Mouse (Mus musculus): ENCODE data around the gene Spred2. TPM values are rescaled to one million over a fixed set of nuclear protein-coding genes. Genes with fewer than 3 reads are reported as not detected.
A peak's percentile ranks its signal among the peaks of the same experiment; 100 is the strongest.
"Not testable (repeated sequence)": the region's sequence is repeated elsewhere in the genome, so short reads cannot be mapped to it uniquely, and the experiment has no call there.

Gene Spred2
- polyA plus RNA-seq, 1 experiment from 2014 or later, result 9.6 TPM

DNA sequence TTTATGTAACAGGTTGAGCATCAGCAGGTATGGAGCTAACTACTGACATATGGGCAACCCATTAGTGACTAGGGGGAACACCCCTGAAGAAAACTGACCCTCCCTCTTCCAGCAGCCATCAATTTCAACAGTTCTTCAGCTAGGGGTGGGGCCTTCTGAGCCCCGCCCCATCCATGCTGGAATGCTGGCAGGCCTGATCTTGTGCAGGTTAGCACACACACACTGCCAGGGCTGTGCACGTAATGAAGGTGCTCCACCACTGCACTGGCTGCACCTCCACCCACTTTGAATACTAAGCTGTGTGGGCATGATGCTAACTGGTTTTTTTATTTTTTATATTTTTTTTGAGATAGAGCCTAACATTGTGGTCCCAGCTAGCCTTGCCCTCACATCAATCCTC, 133.3 kb downstream of the Spred2 start:
- Histone ChIP-seq H3K4me3 (ENCODE audit: low read depth, low read length) (no peak overlapping the region), H3K36me3 (ENCODE audit: control insufficient read depth, insufficient read depth, low read length) (peaks cover 10% of the 10 kb centered on the region), H3K9ac (replicated peaks; ENCODE audit: low read depth, low read length) (no peak overlapping the region), H3K27ac (ENCODE audit: low read length) (no peak overlapping the region), H3K4me2 (replicated peaks; ENCODE audit: low read depth, low read length) (no peak overlapping the region), H3K9me3 (ENCODE audit: control insufficient read depth, low read depth, low read length) (no peaks in the 10 kb centered on the region), H3K4me1 (ENCODE audit: control insufficient read depth, insufficient read depth, low read length) (no peaks in the 10 kb centered on the region), H3K27me3 (ENCODE audit: control insufficient read depth, insufficient read depth, low read length) (no peaks in the 10 kb centered on the region)
- 77% methylated on average over 2 of the region's 2 CpGs for whole genome bisulfite sequencing
- ATAC-seq (ENCODE audit: insufficient number of reproducible peaks, insufficient read depth, low FRiP score, low read depth), result no peak

DNA sequence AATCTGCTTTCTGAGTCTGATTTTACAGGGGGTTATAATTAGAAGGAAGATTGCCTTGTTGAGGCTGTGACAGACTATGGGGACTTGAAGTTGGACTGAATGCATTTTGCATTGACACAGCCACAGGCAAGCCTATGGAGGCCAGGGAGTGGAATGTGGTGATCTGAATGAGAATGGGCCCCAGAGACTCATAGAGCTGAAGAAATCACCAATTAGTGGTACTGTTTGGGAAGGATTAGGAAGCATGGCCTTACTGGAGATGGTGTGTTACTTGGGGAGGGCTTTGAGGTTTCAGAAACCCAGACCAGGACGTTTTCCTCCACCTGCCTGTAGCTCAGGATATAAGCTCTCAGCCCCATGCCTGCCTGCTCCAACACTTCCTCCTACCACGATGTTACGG, 135.6 kb downstream of the Spred2 start:
- 80% methylated on average over 3 of the region's 3 CpGs for WGBS

DNA sequence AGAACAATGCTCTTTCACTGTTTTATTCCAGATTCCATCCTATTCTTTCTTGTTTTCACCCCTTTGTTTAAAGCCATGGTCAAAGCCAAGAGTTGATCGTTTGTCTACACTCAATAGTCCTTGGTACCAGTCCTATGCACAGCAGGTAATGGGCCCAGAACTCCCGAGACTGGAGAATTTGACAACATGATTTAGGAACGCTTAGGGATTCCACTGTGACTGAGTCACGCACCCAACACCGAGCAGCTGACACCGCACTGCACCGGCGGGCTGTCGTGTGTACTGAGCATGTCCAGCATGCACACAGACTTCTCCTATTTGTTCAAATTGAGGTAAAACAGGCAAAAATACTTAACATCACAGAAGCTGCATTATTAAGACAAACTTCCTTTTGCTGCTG, 138.6 kb downstream of the Spred2 start:
- H3K4me3 ChIP-seq (ENCODE audit: low read depth, low read length); H3K27ac ChIP-seq (ENCODE audit: low read length); H3K27me3 ChIP-seq (ENCODE audit: control insufficient read depth, insufficient read depth, low read length); H3K9ac ChIP-seq (replicated peaks; ENCODE audit: low read depth, low read length); H3K4me2 ChIP-seq (replicated peaks; ENCODE audit: low read depth, low read length); ATAC-seq (ENCODE audit: insufficient number of reproducible peaks, insufficient read depth, low FRiP score, low read depth); H3K4me1 ChIP-seq (ENCODE audit: control insufficient read depth, insufficient read depth, low read length); H3K9me3 ChIP-seq (ENCODE audit: control insufficient read depth, low read depth, low read length): not testable (repeated sequence)
- H3K36me3 ChIP-seq (ENCODE audit: control insufficient read depth, insufficient read depth, low read length), result peaks cover 26% of the 10 kb centered on the region
- 83% methylated on average over 9 of the region's 9 CpGs for WGBS

More for the DNA sequence above, 135.6 kb downstream of the Spred2 start:
- Histone ChIP-seq H3K4me2 (replicated peaks; ENCODE audit: low read depth, low read length) (no peak overlapping the region), H3K4me3 (ENCODE audit: low read depth, low read length) (no peak overlapping the region), H3K4me1 (ENCODE audit: control insufficient read depth, insufficient read depth, low read length) (no peaks in the 10 kb centered on the region), H3K9me3 (ENCODE audit: control insufficient read depth, low read depth, low read length) (no peaks in the 10 kb centered on the region), H3K27ac (ENCODE audit: low read length) (no peak overlapping the region), H3K27me3 (ENCODE audit: control insufficient read depth, insufficient read depth, low read length) (no peaks in the 10 kb centered on the region), H3K36me3 (ENCODE audit: control insufficient read depth, insufficient read depth, low read length) (peaks cover 12% of the 10 kb centered on the region), H3K9ac (replicated peaks; ENCODE audit: low read depth, low read length) (no peak overlapping the region)
- no peak for ATAC-seq (ENCODE audit: insufficient number of reproducible peaks, insufficient read depth, low FRiP score, low read depth)

DNA sequence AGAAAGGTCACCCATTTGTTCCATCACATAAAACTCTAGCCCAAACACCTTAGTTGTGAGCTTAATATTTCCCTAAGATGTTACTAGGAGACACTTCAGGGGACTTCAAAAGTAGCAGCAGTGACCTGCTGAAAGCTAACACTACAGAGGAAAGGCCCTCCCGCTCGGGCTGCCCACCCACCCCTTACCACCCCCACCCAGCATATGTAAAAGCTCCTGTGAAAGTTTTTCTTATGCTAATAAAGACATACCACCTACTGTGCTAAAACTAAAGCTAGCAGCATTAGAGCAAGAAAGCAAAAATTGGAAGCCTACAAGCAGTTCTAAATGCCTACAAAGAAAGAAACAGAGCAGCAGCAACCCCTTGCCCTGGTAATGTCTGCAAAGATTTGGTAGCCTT, 139.9 kb downstream of the Spred2 start:
- not testable (repeated sequence) for H3K9ac ChIP-seq (replicated peaks; ENCODE audit: low read depth, low read length); H3K27me3 ChIP-seq (ENCODE audit: control insufficient read depth, insufficient read depth, low read length); H3K27ac ChIP-seq (ENCODE audit: low read length)

DNA sequence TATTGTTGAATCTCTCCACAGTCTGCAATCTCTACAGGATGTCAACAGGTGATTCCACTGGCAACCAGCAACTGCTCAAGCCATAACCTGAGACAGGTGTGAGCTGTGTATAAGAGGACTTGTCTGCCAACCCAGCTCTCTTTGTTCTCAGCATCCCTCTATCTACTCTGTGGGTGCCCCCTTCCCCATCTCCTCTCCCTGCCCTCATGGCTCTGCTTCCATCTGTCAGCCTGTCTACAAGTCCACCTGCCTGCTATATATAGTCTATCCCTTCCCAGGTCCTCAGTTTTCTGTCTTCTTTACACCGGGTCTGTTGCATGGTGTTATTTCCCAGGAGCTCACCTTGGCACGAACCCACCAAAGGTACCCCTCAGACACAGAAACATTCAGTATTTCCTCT, 140.8 kb downstream of the Spred2 start:
- H3K36me3 ChIP-seq (ENCODE audit: control insufficient read depth, insufficient read depth, low read length), result peaks cover 22% of the 10 kb centered on the region
- H3K9ac ChIP-seq (replicated peaks; ENCODE audit: low read depth, low read length), result no peak overlapping the region
- 92% methylated on average over 2 of the region's 2 CpGs for WGBS
- no peak overlapping the region for H3K4me2 ChIP-seq (replicated peaks; ENCODE audit: low read depth, low read length)
- no peaks in the 10 kb centered on the region for H3K4me1 ChIP-seq (ENCODE audit: control insufficient read depth, insufficient read depth, low read length)
- no peaks in the 10 kb centered on the region for H3K9me3 ChIP-seq (ENCODE audit: control insufficient read depth, low read depth, low read length)
- ATAC-seq (ENCODE audit: insufficient number of reproducible peaks, insufficient read depth, low FRiP score, low read depth), result no peak
- no peaks in the 10 kb centered on the region for H3K27me3 ChIP-seq (ENCODE audit: control insufficient read depth, insufficient read depth, low read length)
- H3K4me3 ChIP-seq (ENCODE audit: low read depth, low read length), result no peak overlapping the region
- H3K27ac ChIP-seq (ENCODE audit: low read length), result no peak overlapping the region

More for the DNA sequence above, 139.9 kb downstream of the Spred2 start:
- H3K36me3 ChIP-seq (ENCODE audit: control insufficient read depth, insufficient read depth, low read length), result peaks cover 20% of the 10 kb centered on the region
- WGBS, result 56% methylated on average over 2 of the region's 2 CpGs
- ATAC-seq (ENCODE audit: insufficient number of reproducible peaks, insufficient read depth, low FRiP score, low read depth); H3K4me3 ChIP-seq (ENCODE audit: low read depth, low read length); H3K4me1 ChIP-seq (ENCODE audit: control insufficient read depth, insufficient read depth, low read length); H3K4me2 ChIP-seq (replicated peaks; ENCODE audit: low read depth, low read length); H3K9me3 ChIP-seq (ENCODE audit: control insufficient read depth, low read depth, low read length): not testable (repeated sequence)

DNA sequence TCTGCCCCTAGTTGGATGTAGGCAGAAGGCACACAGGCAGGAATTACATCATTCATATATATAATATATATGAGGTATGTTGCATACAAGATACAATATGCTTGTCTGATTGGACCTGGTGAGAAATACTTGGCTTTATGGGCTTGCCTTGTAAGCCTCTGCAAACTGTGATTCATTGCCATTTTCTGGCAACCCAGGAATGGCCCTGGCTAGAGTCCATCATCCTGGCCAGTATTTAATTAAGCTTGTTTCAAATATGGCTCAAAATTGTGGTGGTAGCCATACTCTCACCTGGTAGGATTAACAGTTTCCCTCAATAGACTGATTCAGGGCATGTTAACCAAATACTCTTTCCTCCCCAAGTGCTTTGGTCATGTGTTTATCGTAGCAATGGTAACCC, 141.9 kb downstream of the Spred2 start:
- Histone ChIP-seq H3K4me3 (ENCODE audit: low read depth, low read length) (no peak overlapping the region), H3K9me3 (ENCODE audit: control insufficient read depth, low read depth, low read length) (no peaks in the 10 kb centered on the region), H3K9ac (replicated peaks; ENCODE audit: low read depth, low read length) (no peak overlapping the region), H3K27me3 (ENCODE audit: control insufficient read depth, insufficient read depth, low read length) (no peaks in the 10 kb centered on the region), H3K27ac (ENCODE audit: low read length) (no peak overlapping the region), H3K36me3 (ENCODE audit: control insufficient read depth, insufficient read depth, low read length) (peaks cover 30% of the 10 kb centered on the region), H3K4me2 (replicated peaks; ENCODE audit: low read depth, low read length) (no peak overlapping the region), H3K4me1 (ENCODE audit: control insufficient read depth, insufficient read depth, low read length) (no peaks in the 10 kb centered on the region)
- 90% methylated on average over 1 of the region's 1 CpGs for WGBS
- ATAC-seq (ENCODE audit: insufficient number of reproducible peaks, insufficient read depth, low FRiP score, low read depth), result no peak

DNA sequence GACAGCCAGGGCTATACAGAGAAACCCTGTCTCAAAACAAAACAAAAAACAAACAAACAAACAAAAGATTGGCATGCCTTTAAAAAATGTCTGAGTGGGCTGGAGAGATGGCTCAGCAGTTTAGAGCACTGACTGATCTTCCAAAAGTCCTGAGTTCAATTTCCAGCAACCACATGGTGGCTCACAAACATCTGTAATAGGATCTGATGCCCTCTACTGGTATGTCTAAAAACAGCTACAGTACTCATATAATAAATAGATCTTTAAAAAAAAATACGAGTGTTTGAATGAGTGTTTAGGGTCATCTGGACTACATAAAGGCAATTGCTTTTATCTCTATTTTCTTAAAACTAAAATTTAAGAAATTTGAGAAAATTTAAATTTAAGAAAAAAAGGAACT, 143.3 kb downstream of the Spred2 start:
- WGBS, result 58% methylated on average over 1 of the region's 1 CpGs
- Histone ChIP-seq H3K4me1 (ENCODE audit: control insufficient read depth, insufficient read depth, low read length) (no peaks in the 10 kb centered on the region), H3K27me3 (ENCODE audit: control insufficient read depth, insufficient read depth, low read length) (no peaks in the 10 kb centered on the region), H3K9me3 (ENCODE audit: control insufficient read depth, low read depth, low read length) (no peaks in the 10 kb centered on the region), H3K4me2 (replicated peaks; ENCODE audit: low read depth, low read length) (no peak overlapping the region), H3K4me3 (ENCODE audit: low read depth, low read length) (no peak overlapping the region), H3K36me3 (ENCODE audit: control insufficient read depth, insufficient read depth, low read length) (peaks cover 40% of the 10 kb centered on the region), H3K27ac (ENCODE audit: low read length) (no peak overlapping the region), H3K9ac (replicated peaks; ENCODE audit: low read depth, low read length) (no peak overlapping the region)
- ATAC-seq (ENCODE audit: insufficient number of reproducible peaks, insufficient read depth, low FRiP score, low read depth), result no peak

DNA sequence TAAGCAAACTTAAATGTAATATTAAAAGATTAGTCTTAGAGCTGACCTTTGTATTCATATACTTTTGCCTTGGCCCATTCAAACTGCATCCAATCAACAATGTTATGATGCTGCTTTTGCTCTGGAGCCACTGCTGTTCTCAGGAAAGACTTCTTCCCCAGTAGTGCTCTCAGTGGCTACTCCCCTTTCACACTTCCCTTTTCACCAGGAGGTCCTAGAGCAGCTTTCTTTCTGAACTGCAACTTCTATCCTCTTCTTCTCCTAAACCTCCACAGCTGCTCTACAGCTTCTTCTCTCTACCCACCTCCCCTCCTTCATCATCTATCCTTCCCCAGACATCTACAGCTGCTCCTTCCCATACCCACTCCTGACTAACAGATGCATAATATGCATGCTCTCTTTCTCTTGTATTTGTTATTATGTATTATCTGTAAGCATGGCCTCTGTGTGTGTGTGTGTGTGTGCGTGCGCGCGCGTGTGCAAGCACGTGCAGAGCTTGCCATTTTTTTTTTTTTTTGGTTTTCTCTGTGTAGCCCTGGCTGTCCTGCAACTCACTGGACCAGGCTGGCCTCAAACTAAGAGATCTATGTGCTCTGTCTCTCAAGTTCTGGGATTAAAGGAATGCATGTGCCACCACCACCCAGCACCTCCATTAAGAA, 144.3 kb downstream of the Spred2 start:
- Histone ChIP-seq H3K4me2 (replicated peaks; ENCODE audit: low read depth, low read length) (no peak overlapping the region), H3K9ac (replicated peaks; ENCODE audit: low read depth, low read length) (no peak overlapping the region), H3K27me3 (ENCODE audit: control insufficient read depth, insufficient read depth, low read length) (no peaks in the 10 kb centered on the region), H3K4me3 (ENCODE audit: low read depth, low read length) (no peak overlapping the region), H3K36me3 (ENCODE audit: control insufficient read depth, insufficient read depth, low read length) (peaks cover 49% of the 10 kb centered on the region), H3K27ac (ENCODE audit: low read length) (no peak overlapping the region), H3K4me1 (ENCODE audit: control insufficient read depth, insufficient read depth, low read length) (no peaks in the 10 kb centered on the region), H3K9me3 (ENCODE audit: control insufficient read depth, low read depth, low read length) (no peaks in the 10 kb centered on the region)
- ATAC-seq (ENCODE audit: insufficient number of reproducible peaks, insufficient read depth, low FRiP score, low read depth), result no peak
- WGBS, result 97% methylated on average over 6 of the region's 6 CpGs

DNA sequence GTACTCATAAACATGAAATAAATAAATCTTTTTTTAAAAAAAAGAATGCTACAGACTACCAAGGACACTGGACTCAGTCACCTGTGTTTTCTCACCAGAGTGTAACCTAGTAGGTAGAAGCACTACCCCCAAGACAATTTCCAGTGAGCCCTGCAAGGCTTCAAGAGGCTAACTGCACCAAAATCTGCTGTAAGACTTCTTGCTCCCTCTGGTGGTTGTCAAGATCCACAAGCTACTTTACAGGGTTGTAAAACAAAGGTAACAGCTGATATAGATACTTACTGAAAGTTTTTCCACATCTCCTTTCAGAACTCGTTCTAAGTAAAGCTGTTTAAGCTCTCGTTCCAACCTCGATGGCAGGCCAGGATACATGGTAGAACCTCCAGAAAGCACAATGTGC, 148.0 kb downstream of the Spred2 start:
- peaks cover 51% of the 10 kb centered on the region for H3K36me3 ChIP-seq (ENCODE audit: control insufficient read depth, insufficient read depth, low read length)
- H3K27me3 ChIP-seq (ENCODE audit: control insufficient read depth, insufficient read depth, low read length), result no peaks in the 10 kb centered on the region

More for the DNA sequence above, 148.0 kb downstream of the Spred2 start:
- no peak overlapping the region for H3K4me3 ChIP-seq (ENCODE audit: low read depth, low read length)
- 0 out of 2 replicates have a peak, but pooled peaks have one; percentile 49 for ATAC-seq (ENCODE audit: insufficient number of reproducible peaks, insufficient read depth, low FRiP score, low read depth)
- no peaks in the 10 kb centered on the region for H3K9me3 ChIP-seq (ENCODE audit: control insufficient read depth, low read depth, low read length)
- H3K4me2 ChIP-seq (replicated peaks; ENCODE audit: low read depth, low read length), result no peak overlapping the region
- H3K27ac ChIP-seq (ENCODE audit: low read length), result no peak overlapping the region
- H3K4me1 ChIP-seq (ENCODE audit: control insufficient read depth, insufficient read depth, low read length), result no peaks in the 10 kb centered on the region
- 67% methylated on average over 3 of the region's 3 CpGs for WGBS
- H3K9ac ChIP-seq (replicated peaks; ENCODE audit: low read depth, low read length), result no peak overlapping the region

Measured in stomach, embryonic 14.5 days (tissue).